Mouse (Mus musculus) C2C12 (cell line): ENCODE data around the gene Prss16.

Experiments used
- CTCF ChIP-seq: IDR thresholded peaks from one replicate; pipeline ENCODE4 v1.5.1; 2011; ENCODE audit not compliant: control insufficient read depth, insufficient read depth, insufficient read length
- USF1 ChIP-seq: IDR thresholded peaks from one replicate; pipeline ENCODE4 v1.6.1; 2011; ENCODE audit warnings: low read depth, mild to moderate bottlenecking, control low read depth, moderate library complexity

- TF ChIP-seq CTCF (no peak), USF1 (no peak)
These were observed 26.8 kb upstream of the Prss16 start for GRCm38 (mm10) chr13:22036149-22036956.
